Mouse (Mus musculus): ENCODE measurements around the gene Dapk2. TPM values are rescaled to one million over a fixed set of nuclear protein-coding genes. Genes with fewer than 3 reads are reported as not detected.

Dapk2 gene
- 1 to 10 TPM; 4.6 to 6.2 TPM for total RNA-seq (2021)

GRCm38 (mm10) chr9:66157958-66158830, at the start of gene Dapk2:
TSS of gene Dapk2 (plus strand) at chr9:66158223.
- peak; percentile 92 to 93 for DNase-seq
- intact Hi-C loops (cut with DNase I): loop anchor here (2.0 to 5.0 kb wide), 3 partner anchors 49 to 124 kb away; no protein-coding TSS in a partner anchor

- DNase-seq: no peak
- intact Hi-C loops (cut with DNase I): no loop called here
These were observed 48.4 kb upstream of the Dapk2 start for GRCm38 (mm10) chr9:66109574-66109973.

GRCm38 (mm10) chr9:66110126-66110525, 47.9 kb upstream of the Dapk2 start:
- intact Hi-C loops (cut with DNase I): no loop called here
- no peak for DNase-seq

- no peak for DNase-seq
- intact Hi-C loops (cut with DNase I): no loop called here
These were observed 47.2 kb upstream of the Dapk2 start for GRCm38 (mm10) chr9:66110611-66111379.

GRCm38 (mm10) chr9:66114341-66114740, 43.7 kb upstream of the Dapk2 start:
- no peak for DNase-seq
- intact Hi-C loops (cut with DNase I): no loop called here

- intact Hi-C loops (cut with DNase I): no loop called here
These were observed 41.1 kb upstream of the Dapk2 start for GRCm38 (mm10) chr9:66116890-66117289.

GRCm38 (mm10) chr9:66119498-66119897, 38.5 kb upstream of the Dapk2 start:
- intact Hi-C loops (cut with DNase I): no loop called here
- no peak for DNase-seq

More at GRCm38 (mm10) chr9:66116890-66117289, 41.1 kb upstream of the Dapk2 start:
- DNase-seq: peak; percentile 16 to 25

- DNase-seq: no peak
- intact Hi-C loops (cut with DNase I): no loop called here
These were observed 37.9 kb upstream of the Dapk2 start for GRCm38 (mm10) chr9:66120106-66120505.

GRCm38 (mm10) chr9:66120945-66121344, 37.1 kb upstream of the Dapk2 start:
- no peak for DNase-seq
- intact Hi-C loops (cut with DNase I): no loop called here

- intact Hi-C loops (cut with DNase I): no loop called here
- no peak for DNase-seq
These were observed 36.6 kb upstream of the Dapk2 start for GRCm38 (mm10) chr9:66121421-66121820.

GRCm38 (mm10) chr9:66123648-66124047, 34.4 kb upstream of the Dapk2 start:
- DNase-seq: no peak
- intact Hi-C loops (cut with DNase I): loop anchor here (2.0 kb wide), 1 partner anchor 63 kb away; the partner anchor contains the start of gene Ppib

- intact Hi-C loops (cut with DNase I): loop anchor here (2.0 kb wide), 1 partner anchor 63 kb away; the partner anchor contains the start of gene Ppib
- no peak for DNase-seq
These were observed 33.9 kb upstream of the Dapk2 start for GRCm38 (mm10) chr9:66124111-66124531.

- DNase-seq: peak; percentile 96 to 97
- intact Hi-C loops (cut with DNase I): loop anchor here (2.0 to 5.0 kb wide), 2 partner anchors 64 to 467 kb away; partner anchors contain the start of genes Ppib and Usp3
These were observed 33.1 kb upstream of the Dapk2 start for GRCm38 (mm10) chr9:66124681-66125542.

GRCm38 (mm10) chr9:66125543-66126455, 32.2 kb upstream of the Dapk2 start:
- peak in 1 of 2 experiments; percentile 11 for DNase-seq
- intact Hi-C loops (cut with DNase I): loop anchor here (2.0 to 5.0 kb wide), 2 partner anchors 65 to 467 kb away; partner anchors contain the start of genes Ppib and Usp3

GRCm38 (mm10) chr9:66126456-66127192, 31.4 kb upstream of the Dapk2 start, which contains the start of the genes Snx1 and Ciao2a:
TSS of gene Snx1 (minus strand) at chr9:66126587.
TSS of gene Ciao2a (plus strand) at chr9:66126611.
- intact Hi-C loops (cut with DNase I): loop anchor here (5.0 kb wide), 1 partner anchor 466 kb away; the partner anchor contains the start of gene Usp3

GRCm38 (mm10) chr9:66127193-66127546, 30.9 kb upstream of the Dapk2 start:
- intact Hi-C loops (cut with DNase I): loop anchor here (5.0 kb wide), 1 partner anchor 465 kb away; the partner anchor contains the start of gene Usp3
- no peak for DNase-seq

More at GRCm38 (mm10) chr9:66126456-66127192, 31.4 kb upstream of the Dapk2 start, which contains the start of the genes Snx1 and Ciao2a:
- DNase-seq: peak; percentile 88 to 90

- DNase-seq: no peak
- intact Hi-C loops (cut with DNase I): loop anchor here (5.0 kb wide), 1 partner anchor 464 kb away; the partner anchor contains the start of gene Usp3
These were observed 30.1 kb upstream of the Dapk2 start for GRCm38 (mm10) chr9:66127884-66128283.

- intact Hi-C loops (cut with DNase I): no loop called here
- DNase-seq: no peak
These were observed 26.6 kb upstream of the Dapk2 start for GRCm38 (mm10) chr9:66131466-66131865.
